Mouse (Mus musculus) lung, adult 2 months (tissue): ENCODE data around the gene Wdhd1.

Source experiments
- CTCF ChIP-seq: fragments of 200-500 bp; IDR thresholded peaks from 2 replicates; pipeline ENCODE4 v1.5.1; 2011; ENCODE audit warnings: mild to moderate bottlenecking, low read length, control low read depth; ENCODE audit not compliant: insufficient read depth
- POLR2A ChIP-seq: fragments of 200-500 bp; IDR thresholded peaks from 2 replicates; pipeline ENCODE4 v1.6.1; 2011; ENCODE audit warnings: low read depth, mild to moderate bottlenecking, control low read depth, low read length, borderline replicate concordance; ENCODE audit errors: extremely low read depth

GRCm38 (mm10) chr14:47196711-47197110 is 79.9 kb downstream of the Wdhd1 start:
- TF ChIP-seq CTCF (no peak), POLR2A (no peak)
